Comparison of ENCODE assay signal across 19 mouse cellular contexts in the genomic region with DNA sequence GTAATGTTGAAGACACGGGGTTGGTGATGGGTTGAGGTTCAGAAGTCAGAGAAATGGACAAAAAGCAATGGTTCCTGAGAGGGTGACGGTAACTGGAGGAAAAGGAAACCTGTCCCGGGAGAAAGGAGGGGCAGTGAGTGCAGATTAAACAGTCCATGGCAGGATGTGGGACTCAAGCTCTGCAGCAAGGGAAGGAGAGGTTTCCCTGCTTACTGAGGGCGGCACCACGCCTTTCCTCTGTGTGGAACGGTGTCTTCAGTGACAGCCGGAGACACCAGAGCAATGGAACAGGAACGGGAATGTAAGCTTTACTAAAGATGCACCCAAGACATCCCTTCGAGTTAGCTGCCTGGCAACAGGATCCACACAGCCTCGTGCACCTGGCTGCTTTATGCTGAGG. TPM values are rescaled to one million over a fixed set of nuclear protein-coding genes. Genes with fewer than 3 reads are reported as not detected.
DNase-seq lines count a peak whose midpoint lies in the region.
"Had no signal": no experiment of that assay in that cellular context is flagged by ENCODE, and none has a peak within 500 bp of the region (broad histone marks: within the 10 kb centered on the region; RNA-seq: fewer than 3 reads in every experiment).

No protein-coding gene starts in this region.

- intact Hi-C loops in heart, postnatal 14 days (cut with DNase I): no loop called here

- peak; percentile 42 for DNase-seq in kidney, postnatal 10 days
- DNase-seq in kidney, adult 11 months: no peak
- peak; percentile 30 to 41 for DNase-seq in lung, adult 18-20 months
- DNase-seq in lung, postnatal 14 days: no peak
- peak; percentile 55 for DNase-seq in lung, postnatal 25 days (ENCODE audit: low spot score)
- no peak for DNase-seq in heart, postnatal 14 days
- DNase-seq: adrenal gland, postnatal 10 days; cerebellum, adult 11 months; cerebellum, adult 8-10 months; cerebellum, postnatal 14 days; embryo, embryonic 11 days; gastrocnemius, adult 2 months; gastrocnemius, postnatal 25 days; heart, postnatal 4 days had no signal

RNA-seq across cellular contexts. Expression of a gene that starts 8.5 kb away (rescaled TPM):
- total RNA-seq in heart, postnatal 14 days (2021): 1 to 10 TPM; 4.6 to 5.0 TPM

RNA-seq across cellular contexts. Expression of a gene that starts 26.5 kb away (rescaled TPM):
- total RNA-seq in heart, postnatal 14 days (2021): 10 to 100 TPM; 26.4 to 26.6 TPM

RNA-seq across cellular contexts. Expression of a gene that starts 28.5 kb away (rescaled TPM):
- total RNA-seq in heart, postnatal 14 days (2021): under 1 TPM; 0.29 to 0.72 TPM
- total RNA-seq: common myeloid progenitor, adult 5-6 weeks; gastrocnemius, adult 2 months; gastrocnemius, postnatal 25 days; granulocyte monocyte progenitor cell, adult 5-6 weeks had no signal

RNA-seq across cellular contexts. Expression of a gene that starts 41.4 kb away (rescaled TPM):
- total RNA-seq in heart, postnatal 14 days (2021): under 1 TPM; 0.45 to 0.61 TPM

RNA-seq across cellular contexts. Expression of a gene that starts 53.1 kb away (rescaled TPM):
- total RNA-seq in heart, postnatal 14 days (2021): not detected
- total RNA-seq: adrenal gland, postnatal 4 days; common myeloid progenitor, adult 5-6 weeks; ES-E14; gastrocnemius, postnatal 25 days; granulocyte monocyte progenitor cell, adult 5-6 weeks; heart, adult 8-10 months; heart, postnatal 4 days had no signal

Comparison
In these comparisons a context has a peak if more than half of its experiments do, and no peak if none do; other contexts are left out.
1. DNase-seq: peak in kidney, postnatal 10 days (single experiment), lung, adult 18-20 months (2 of 2) and lung, postnatal 25 days (single experiment); none in kidney, adult 11 months (single experiment), lung, postnatal 14 days (single experiment) and heart, postnatal 14 days (0 of 2).